Mouse (Mus musculus) ES-Bruce4 (cell line): ENCODE measurements at regions not wholly inside any gene's neighbourhood (a gene's known extent, or its start where the extent isn't known, plus 50 kb on each side); places are given as distances from the start of the nearest gene placed in this dataset.

Source experiments
- CTCF ChIP-seq: IDR thresholded peaks from one replicate; pipeline ENCODE4 v1.8.1; 2011; ENCODE audit warnings: low read depth, low read length
- POLR2A ChIP-seq: IDR thresholded peaks from one replicate; pipeline ENCODE4 v1.8.1; 2011; ENCODE audit warnings: low read length; ENCODE audit not compliant: insufficient read depth

DNA sequence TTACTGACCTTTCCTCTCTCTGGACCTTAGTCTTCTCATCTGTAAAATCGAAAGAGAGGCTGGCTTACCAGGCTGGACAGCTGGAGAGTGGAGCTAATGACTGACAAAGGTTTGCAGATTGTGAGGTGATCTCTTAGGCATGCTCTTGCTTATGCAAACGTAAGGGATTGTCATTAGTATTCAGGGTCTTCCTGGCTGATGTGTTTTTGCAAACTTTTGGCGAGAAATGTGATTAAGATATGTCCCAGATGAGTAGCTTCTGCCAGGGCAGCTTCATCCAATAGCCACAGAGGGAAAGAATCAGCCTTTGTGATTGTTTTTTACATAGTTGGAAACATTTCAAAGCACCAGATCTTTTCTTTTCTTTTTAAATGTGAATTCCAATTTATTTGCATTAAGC lies 95.1 kb downstream of the Gm12728 start:
- no peak for TF ChIP-seq POLR2A
- TF ChIP-seq CTCF, result no peak
